Comparison of ENCODE assay signal across 8 mouse cellular contexts in the genomic region with DNA sequence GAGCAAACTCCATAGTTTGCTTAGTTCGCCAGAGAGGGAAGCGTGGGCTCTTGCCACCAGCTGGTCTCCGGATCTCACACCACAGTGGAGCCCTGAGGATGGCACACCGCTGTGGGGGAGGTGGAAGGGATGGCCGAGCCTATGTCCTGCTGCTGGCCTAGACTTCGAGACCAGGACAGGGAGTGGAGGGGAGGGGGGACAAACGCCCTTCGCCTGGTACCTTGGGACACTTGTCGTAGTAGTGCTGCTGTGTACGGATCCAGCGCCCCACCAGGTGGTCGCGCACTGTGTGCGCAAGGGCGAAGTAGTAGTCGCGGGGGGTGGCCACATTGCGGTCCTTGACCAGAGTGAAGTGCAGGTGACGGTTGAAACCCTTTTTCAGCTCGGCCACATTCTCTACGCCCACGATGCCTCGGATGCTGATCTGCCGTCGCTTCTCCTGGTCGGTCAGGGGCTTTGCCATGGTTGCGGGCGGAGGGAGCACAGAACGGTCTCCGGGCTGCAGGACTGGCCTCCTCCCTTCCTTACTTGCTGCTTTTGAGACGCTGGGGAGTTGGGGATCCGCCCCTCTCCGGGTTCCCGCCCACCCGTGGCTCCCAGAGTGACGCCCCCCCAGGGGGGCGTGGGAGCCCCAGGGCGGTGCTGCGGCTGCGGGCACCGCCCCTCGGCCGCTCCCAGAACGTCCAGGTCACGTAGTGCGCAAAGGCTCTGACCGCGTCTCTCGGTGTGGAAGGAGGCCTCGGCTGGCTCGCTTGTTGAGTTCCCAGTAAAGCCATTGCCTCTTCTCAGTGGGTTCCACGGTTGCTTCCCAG. TPM values are rescaled to one million over a fixed set of nuclear protein-coding genes. Genes with fewer than 3 reads are reported as not detected.
DNase-seq lines count a peak whose midpoint lies in the region; ATAC-seq lines count a peak whose summit lies in the region.

No protein-coding gene starts in this region.

- peak; percentile 82 for ATAC-seq in embryonic facial prominence, embryonic 13.5 days (ENCODE audit: insufficient number of reproducible peaks, insufficient read depth, low FRiP score, low TSS enrichment, low read depth)
- ATAC-seq in heart, embryonic 11.5 days (replicated peaks; ENCODE audit: insufficient number of reproducible peaks, low FRiP score, low TSS enrichment), result peak; percentile 93
- peak; percentile 93 for ATAC-seq in kidney, embryonic 15.5 days (replicated peaks; ENCODE audit: low FRiP score)

- H3K4me1 ChIP-seq in embryonic facial prominence, embryonic 13.5 days, result peaks cover 13% of the 10 kb centered on the region
- H3K4me1 ChIP-seq in heart, embryonic 11.5 days (ENCODE audit: control insufficient read depth, insufficient read depth, low read length), result peaks cover 16% of the 10 kb centered on the region
- H3K4me1 ChIP-seq in kidney, embryonic 15.5 days, result peaks cover 43% of the 10 kb centered on the region

- WGBS in embryonic facial prominence, embryonic 13.5 days, result 1% methylated on average over 52 of the region's 52 CpGs
- 2% methylated on average over 51 of the region's 52 CpGs for WGBS in heart, embryonic 11.5 days (ENCODE audit: insufficient replicate concordance)
- WGBS in kidney, embryonic 15.5 days, result under 1% methylated on average over 49 of the region's 52 CpGs

- no peaks in the 10 kb centered on the region for H3K27me3 ChIP-seq in embryonic facial prominence, embryonic 13.5 days
- no peaks in the 10 kb centered on the region for H3K27me3 ChIP-seq in heart, embryonic 11.5 days (ENCODE audit: control insufficient read depth, insufficient read depth, low read length)
- no peaks in the 10 kb centered on the region for H3K27me3 ChIP-seq in kidney, embryonic 15.5 days

- no peaks in the 10 kb centered on the region for H3K36me3 ChIP-seq in embryonic facial prominence, embryonic 13.5 days
- H3K36me3 ChIP-seq in heart, embryonic 11.5 days (ENCODE audit: control insufficient read depth, insufficient read depth, low read length), result no peaks in the 10 kb centered on the region
- H3K36me3 ChIP-seq in kidney, embryonic 15.5 days, result no peaks in the 10 kb centered on the region

- H3K9ac ChIP-seq in embryonic facial prominence, embryonic 13.5 days, result peak overlapping the region; percentile 76
- H3K9ac ChIP-seq in heart, embryonic 11.5 days (ENCODE audit: low read depth, low read length), result peak overlapping the region; percentile 77
- peak overlapping the region; percentile 55 for H3K9ac ChIP-seq in kidney, embryonic 15.5 days

- H3K4me3 ChIP-seq in embryonic facial prominence, embryonic 13.5 days, result peak overlapping the region; percentile 57
- H3K4me3 ChIP-seq in heart, embryonic 11.5 days (ENCODE audit: low read depth, low read length), result peak overlapping the region; percentile 62
- peak overlapping the region; percentile 60 for H3K4me3 ChIP-seq in kidney, embryonic 15.5 days (replicated peaks)

- no peak overlapping the region for H3K27ac ChIP-seq in embryonic facial prominence, embryonic 13.5 days
- peak overlapping the region; percentile 58 for H3K27ac ChIP-seq in heart, embryonic 11.5 days (ENCODE audit: low read depth, low read length)
- peak overlapping the region; percentile 66 for H3K27ac ChIP-seq in kidney, embryonic 15.5 days

- peak; percentile 28 for DNase-seq in layer of hippocampus, adult 11-12 months (ENCODE audit: low spot score)
- DNase-seq in layer of hippocampus, adult 8-10 months (ENCODE audit: low spot score in 2 of 2), result no peak
- DNase-seq in lung, postnatal 25 days (ENCODE audit: low spot score), result peak; percentile 91
- peak; percentile 86 for DNase-seq in ovary, postnatal 36 days (ENCODE audit: low spot score)
- peak; percentile 87 for DNase-seq in urinary bladder, postnatal 14 days (ENCODE audit: low spot score)

- peak overlapping the region; percentile 93 for H3K4me2 ChIP-seq in embryonic facial prominence, embryonic 13.5 days
- peak overlapping the region; percentile 92 for H3K4me2 ChIP-seq in heart, embryonic 11.5 days
- peak overlapping the region; percentile 95 for H3K4me2 ChIP-seq in kidney, embryonic 15.5 days

- H3K9me3 ChIP-seq in embryonic facial prominence, embryonic 13.5 days, result no peaks in the 10 kb centered on the region
- no peaks in the 10 kb centered on the region for H3K9me3 ChIP-seq in heart, embryonic 11.5 days (replicated peaks; ENCODE audit: control insufficient read depth, low read length)
- H3K9me3 ChIP-seq in kidney, embryonic 15.5 days (replicated peaks), result no peaks in the 10 kb centered on the region

RNA-seq across cellular contexts. Expression of a gene that starts 4.0 kb away (rescaled TPM):
- total RNA-seq in layer of hippocampus, adult 8-10 months (2022), result 1 to 10 TPM; 3.9 to 7.0 (median 4.8) TPM
- polyA plus RNA-seq in embryonic facial prominence, embryonic 13.5 days (2015; fragmentation: Nextera tagmentation; extraction: Ambion mirVana), result 16.3 and 19.7 TPM in 2 replicates
- 34.7 and 42.3 TPM in 2 replicates for polyA plus RNA-seq in heart, embryonic 11.5 days (2014; fragmentation: Nextera tagmentation; extraction: Ambion mirVana)
- polyA plus RNA-seq in kidney, embryonic 15.5 days (2015; fragmentation: Nextera tagmentation; extraction: Ambion mirVana), result 37.6 and 38.5 TPM in 2 replicates

Comparison
In these comparisons a context has a peak if more than half of its experiments do, and no peak if none do; other contexts are left out.
1. DNase-seq: peak in layer of hippocampus, adult 11-12 months (single experiment), lung, postnatal 25 days (single experiment), ovary, postnatal 36 days (single experiment) and urinary bladder, postnatal 14 days (single experiment); none in layer of hippocampus, adult 8-10 months (0 of 2).
2. Peak in every context shown above with its lines, with median percentiles within 50 percentile points of each other: ATAC-seq, H3K4me2 ChIP-seq, H3K4me3 ChIP-seq and H3K9ac ChIP-seq.